Mouse (Mus musculus) adrenal gland, adult (tissue): ENCODE data around the gene Tmem150a.

Experiments
- DNase-seq, 2 experiments: peaks; one replicate each; pipeline ENCODE4 v3.0.0; 2022 to 2023; ENCODE audit warnings: low spot score in 1 of 2; ENCODE audit not compliant: inconsistent age in 2 of 2

Gene Tmem150a

GRCm38 (mm10) chr6:72355066-72355911 is at the start of gene Tmem150a:
Gene Tmem150a (plus strand): TSS chr6:72355447.
- peak; percentile 92 to 96 for DNase-seq

GRCm38 (mm10) chr6:72312198-72312597 is 43.0 kb upstream of the Tmem150a start:
- DNase-seq, result no peak

GRCm38 (mm10) chr6:72313124-72313867 is 42.0 kb upstream of the Tmem150a start:
- DNase-seq, result no peak

GRCm38 (mm10) chr6:72315384-72315783 is 39.9 kb upstream of the Tmem150a start:
- no peak for DNase-seq

GRCm38 (mm10) chr6:72316044-72316443 is 39.2 kb upstream of the Tmem150a start:
- no peak for DNase-seq

GRCm38 (mm10) chr6:72318440-72318839 is 36.8 kb upstream of the Tmem150a start:
- no peak for DNase-seq

- DNase-seq, result peak in 1 of 2 experiments; percentile 54
Observed at GRCm38 (mm10) chr6:72319019-72319418, 36.2 kb upstream of the Tmem150a start.

- DNase-seq, result no peak
Observed at GRCm38 (mm10) chr6:72322936-72323335, 32.3 kb upstream of the Tmem150a start.

GRCm38 (mm10) chr6:72323786-72324508 is 31.3 kb upstream of the Tmem150a start:
- DNase-seq, result no peak

GRCm38 (mm10) chr6:72326274-72326673 is 29.0 kb upstream of the Tmem150a start:
- DNase-seq, result peak; percentile 53 to 71

GRCm38 (mm10) chr6:72329019-72329418 is 26.2 kb upstream of the Tmem150a start:
- DNase-seq, result no peak

- no peak for DNase-seq
Observed at GRCm38 (mm10) chr6:72330133-72330532, 25.1 kb upstream of the Tmem150a start.

GRCm38 (mm10) chr6:72333111-72333510 is 22.1 kb upstream of the Tmem150a start:
- peak in 1 of 2 experiments; percentile 43 for DNase-seq

- DNase-seq, result no peak
Observed at GRCm38 (mm10) chr6:72340481-72340880, 14.8 kb upstream of the Tmem150a start.

- DNase-seq, result no peak
Observed at GRCm38 (mm10) chr6:72344396-72345073, 10.7 kb upstream of the Tmem150a start.

- peak; percentile 94 to 98 for DNase-seq
Observed at GRCm38 (mm10) chr6:72345074-72345567, 10.1 kb upstream of the Tmem150a start, which contains the start of gene Usp39. Gene Usp39 (minus strand): TSS chr6:72345184.

GRCm38 (mm10) chr6:72345633-72346032 is 9.6 kb upstream of the Tmem150a start:
- no peak for DNase-seq

GRCm38 (mm10) chr6:72346261-72346660 is 9.0 kb upstream of the Tmem150a start:
- DNase-seq, result peak in 1 of 2 experiments; percentile 48

- peak; percentile 85 to 94 for DNase-seq
Observed at GRCm38 (mm10) chr6:72347166-72347941, 7.9 kb upstream of the Tmem150a start, which contains the start of gene 0610030E20Rik. Gene 0610030E20Rik (plus strand): TSS chr6:72347317.

- peak; percentile 36 to 58 for DNase-seq
Observed at GRCm38 (mm10) chr6:72348411-72348810, 6.8 kb upstream of the Tmem150a start.
